Mouse (Mus musculus) limb, embryonic 14.5 days (tissue): ENCODE data around the gene Cish. TPM values are rescaled to one million over a fixed set of nuclear protein-coding genes. Genes with fewer than 3 reads are reported as not detected.

Source experiments
- ATAC-seq: fragments of 200-750 bp; cut with Nextera tagmentation; 2 replicates; pipeline ENCODE4 v1.8.0; 2017; ENCODE audit warnings: low read depth, moderate number of reproducible peaks, moderate TSS enrichment; ENCODE audit not compliant: low FRiP score
- DNase-seq: peaks from one replicate; pipeline ENCODE4 v3.0.0-alpha.2; 2015; ENCODE audit warnings: low spot score
- H3K27ac ChIP-seq: fragments of 300-500 bp; sonication (generic); replicated peaks from 2 replicates; pipeline ENCODE4 v1.5.1; 2014; ENCODE audit warnings: low read depth, mild to moderate bottlenecking, low read length, moderate library complexity, mixed read lengths
- H3K27me3 ChIP-seq: fragments of 300-500 bp; sonication (generic); 2 replicates; pipeline ENCODE4 v1.6.1; 2014; ENCODE audit warnings: low read length, mixed read lengths; ENCODE audit not compliant: control insufficient read depth, insufficient read depth
- H3K36me3 ChIP-seq: fragments of 300-500 bp; sonication (generic); 2 replicates; pipeline ENCODE4 v1.6.1; 2014; ENCODE audit warnings: mild to moderate bottlenecking, low read length, moderate library complexity, mixed read lengths; ENCODE audit not compliant: control insufficient read depth, insufficient read depth
- H3K4me1 ChIP-seq: fragments of 300-500 bp; sonication (generic); 2 replicates; pipeline ENCODE4 v1.6.1; 2014; ENCODE audit warnings: antibody characterized with exemption, low read length, mixed read lengths; ENCODE audit not compliant: control insufficient read depth, insufficient read depth
- H3K4me2 ChIP-seq: fragments of 300-500 bp; sonication (generic); replicated peaks from 2 replicates; pipeline ENCODE4 v1.6.1; 2014; ENCODE audit warnings: low read depth, mild to moderate bottlenecking, low read length, moderate library complexity; ENCODE audit not compliant: severe bottlenecking
- H3K4me3 ChIP-seq: fragments of 300-500 bp; sonication (generic); replicated peaks from 2 replicates; pipeline ENCODE4 v1.5.1; 2014; ENCODE audit warnings: low read length
- H3K9ac ChIP-seq: fragments of 300-500 bp; sonication (generic); 2 replicates; pipeline ENCODE4 v1.6.1; 2014; ENCODE audit warnings: mild to moderate bottlenecking, low read depth, low read length, moderate library complexity; ENCODE audit not compliant: severe bottlenecking
- H3K9me3 ChIP-seq: fragments of 300-500 bp; sonication (generic); 2 replicates; pipeline ENCODE4 v1.6.1; 2016; ENCODE audit warnings: low read length; ENCODE audit not compliant: control insufficient read depth
- POLR2A ChIP-seq: fragments of 200-500 bp; IDR thresholded peaks from 2 replicates; pipeline ENCODE4 v1.8.0; 2012; ENCODE audit warnings: inconsistent platforms, mild to moderate bottlenecking, moderate library complexity, borderline replicate concordance; ENCODE audit not compliant: insufficient read depth, insufficient read length; ENCODE audit errors: extremely low read depth
- WGBS: fragments of 180-500 bp; shearing (Covaris S2); extraction: QIAGEN DNeasy Blood & Tissue Kit; methylation state at CpG from one replicate; pipeline ENCODE4 v1.1.7; 2014; 5-methylcytosine and 5-hydroxymethylcytosine counted together
- polyA plus RNA-seq, 2 experiments: library from polyadenylated mRNA; depleted of rRNA in 1 of 2; stranded (reverse) in 1 of 2; unstranded in 1 of 2; fragments of >200 nt; fragmentation: Nextera tagmentation in 1 of 2; extraction: Ambion mirVana in 1 of 2; gene quantifications; 2 replicates each; pipeline versions ENCODE4 v1.2.1 to v1.2.3; 2012 to 2014

Cish gene
- polyA plus RNA-seq, 2 experiments: 5.6 to 8.4 TPM

GRCm38 (mm10) chr9:107262375-107262774 lies 33.5 kb upstream of the Cish start:
- no peak for TF ChIP-seq POLR2A
- H3K4me1 ChIP-seq: no peaks in the 10 kb centered on the region
- no peak overlapping the region for H3K27ac ChIP-seq
- H3K9me3 ChIP-seq: no peaks in the 10 kb centered on the region
- no peaks in the 10 kb centered on the region for H3K27me3 ChIP-seq
- H3K9ac ChIP-seq: no peak overlapping the region
- H3K36me3 ChIP-seq: no peaks in the 10 kb centered on the region
- no peak for DNase-seq
- 74% methylated on average over 7 of the region's 7 CpGs for WGBS
- no peak for ATAC-seq
- no peak overlapping the region for H3K4me2 ChIP-seq
- H3K4me3 ChIP-seq: no peak overlapping the region

- Histone ChIP-seq H3K4me3 (no peak overlapping the region), H3K4me1 (no peaks in the 10 kb centered on the region), H3K9me3 (no peaks in the 10 kb centered on the region), H3K36me3 (no peaks in the 10 kb centered on the region), H3K9ac (no peak overlapping the region), H3K27ac (no peak overlapping the region), H3K27me3 (no peaks in the 10 kb centered on the region), H3K4me2 (no peak overlapping the region)
- no peak for ATAC-seq
- TF ChIP-seq POLR2A: no peak
- 87% methylated on average over 5 of the region's 5 CpGs for WGBS
- DNase-seq: no peak
These were observed 31.9 kb upstream of the Cish start for GRCm38 (mm10) chr9:107263912-107264311.

GRCm38 (mm10) chr9:107264731-107265130 lies 31.1 kb upstream of the Cish start:
- Histone ChIP-seq H3K9ac (no peak overlapping the region), H3K27ac (no peak overlapping the region), H3K9me3 (no peaks in the 10 kb centered on the region), H3K27me3 (no peaks in the 10 kb centered on the region), H3K4me1 (no peaks in the 10 kb centered on the region), H3K36me3 (no peaks in the 10 kb centered on the region), H3K4me3 (no peak overlapping the region), H3K4me2 (no peak overlapping the region)
- WGBS: 56% methylated on average over 2 of the region's 3 CpGs
- no peak for ATAC-seq
- no peak for TF ChIP-seq POLR2A
- no peak for DNase-seq

GRCm38 (mm10) chr9:107267028-107267427 lies 28.8 kb upstream of the Cish start:
- H3K4me1 ChIP-seq: no peaks in the 10 kb centered on the region
- no peak overlapping the region for H3K4me3 ChIP-seq
- H3K27ac ChIP-seq: no peak overlapping the region
- H3K9me3 ChIP-seq: no peaks in the 10 kb centered on the region
- no peak overlapping the region for H3K4me2 ChIP-seq
- H3K27me3 ChIP-seq: no peaks in the 10 kb centered on the region
- H3K9ac ChIP-seq: no peak overlapping the region
- 62% methylated on average over 1 of the region's 1 CpGs for WGBS
- no peak for TF ChIP-seq POLR2A
- no peaks in the 10 kb centered on the region for H3K36me3 ChIP-seq
- ATAC-seq (no peak), DNase-seq (no peak)

- TF ChIP-seq POLR2A: no peak
- Histone ChIP-seq H3K4me3 (no peak overlapping the region), H3K27me3 (no peaks in the 10 kb centered on the region), H3K4me1 (no peaks in the 10 kb centered on the region), H3K9me3 (no peaks in the 10 kb centered on the region), H3K27ac (no peak overlapping the region), H3K4me2 (no peak overlapping the region), H3K36me3 (no peaks in the 10 kb centered on the region), H3K9ac (no peak overlapping the region)
- ATAC-seq (no peak), DNase-seq (no peak)
- WGBS: 21% methylated on average over 4 of the region's 4 CpGs
These were observed 28.0 kb upstream of the Cish start for GRCm38 (mm10) chr9:107267721-107268402.

GRCm38 (mm10) chr9:107269772-107270171 lies 26.1 kb upstream of the Cish start:
- no peaks in the 10 kb centered on the region for H3K27me3 ChIP-seq
- H3K4me1 ChIP-seq: no peaks in the 10 kb centered on the region
- no peak overlapping the region for H3K4me3 ChIP-seq
- H3K9me3 ChIP-seq: no peaks in the 10 kb centered on the region
- H3K4me2 ChIP-seq: no peak overlapping the region
- H3K9ac ChIP-seq: no peak overlapping the region
- ATAC-seq (no peak), DNase-seq (no peak)
- H3K36me3 ChIP-seq: no peaks in the 10 kb centered on the region
- no peak for TF ChIP-seq POLR2A
- WGBS: 96% methylated on average over 1 of the region's 1 CpGs
- H3K27ac ChIP-seq: no peak overlapping the region
